Mouse (Mus musculus): Measurements from ENCODE around the gene Pnkp. TPM values are rescaled to one million over a fixed set of nuclear protein-coding genes. Genes with fewer than 3 reads are reported as not detected.

Gene Pnkp
- total and polyA plus RNA-seq, 3 experiments = 14.8 to 41.6 (median 22.2) TPM

- no peak overlapping the region for H3K4me3 ChIP-seq (replicated peaks in 1 of 3; ENCODE audit: low read depth in 2 of 3, low read length in 2 of 3, poor library complexity in 1 of 3)
- TF ChIP-seq JUN (IDR thresholded peaks at IDR 0.05; ENCODE audit: insufficient read depth, low read depth, low read length) (no peak), ZMIZ1 (IDR thresholded peaks at IDR 0.05; ENCODE audit: low read depth, low read length) (no peak), SIN3A (IDR thresholded peaks at IDR 0.05; ENCODE audit: low read length) (no peak), MYC (IDR thresholded peaks at IDR 0.05; ENCODE audit: low read depth, low read length) (no peak), CTCF (conservative IDR thresholded peaks at IDR 0.05 in 1 of 2, IDR thresholded peaks at IDR 0.05 in 1 of 2; ENCODE audit: low read depth in 2 of 2, low read length in 2 of 2) (no peak), ZC3H11A (IDR thresholded peaks at IDR 0.05; ENCODE audit: low read depth, low read length) (no peak), JUND (conservative IDR thresholded peaks at IDR 0.05; ENCODE audit: low read depth, low read length) (no peak), NRF1 (IDR thresholded peaks at IDR 0.05; ENCODE audit: low read depth, low read length) (no peak), TCF12 (IDR thresholded peaks at IDR 0.05; ENCODE audit: low read depth, low read length) (no peak), EP300 (IDR thresholded peaks at IDR 0.05; ENCODE audit: low read length) (no peak), POLR2AphosphoS2 (IDR thresholded peaks at IDR 0.05; ENCODE audit: low read depth, low read length) (no peak), MEF2A (IDR thresholded peaks at IDR 0.05; ENCODE audit: borderline replicate concordance, low read depth, low read length) (no peak), GABPA (IDR thresholded peaks at IDR 0.05; ENCODE audit: insufficient replicate concordance, low read depth, low read length) (no peak), MAFK (IDR thresholded peaks at IDR 0.05; ENCODE audit: insufficient replicate concordance, low read length) (no peak), USF2 (conservative IDR thresholded peaks at IDR 0.05; ENCODE audit: low read depth, low read length) (no peak)
- no peak overlapping the region for H3K27ac ChIP-seq (ENCODE audit: insufficient read depth, low read depth)
- H3K79me2 ChIP-seq (replicated peaks; ENCODE audit: control insufficient read depth, extremely low read depth, insufficient read depth, poor library complexity, severe bottlenecking) = peaks cover 7% of the 10 kb centered on the region
- in situ Hi-C loops (cut with MboI; ENCODE audit: low pct_ligation_motif_present, low pct_unique_long_range_greater_than_20kb, low sequenced_read_pairs) = no loop called here
- dilution Hi-C loops (cut with MboI; ENCODE audit: extremely low pct_ligation_motif_present, extremely low pct_unique_long_range_greater_than_20kb, low sequenced_read_pairs) = no loop called here
- H3K9ac ChIP-seq (ENCODE audit: insufficient read depth, low read depth) = no peak overlapping the region
- peaks cover 69 to 73% of the 10 kb centered on the region in 2 experiments for H3K36me3 ChIP-seq (replicated peaks in 1 of 2; ENCODE audit: control insufficient read depth in 1 of 2, insufficient read depth in 1 of 2, low read length in 1 of 2)
- peaks cover 8% of the 10 kb centered on the region for H3K9me3 ChIP-seq (replicated peaks; ENCODE audit: low read length)
- peaks cover 24 to 55% of the 10 kb centered on the region in 2 experiments for H3K4me1 ChIP-seq (ENCODE audit: control insufficient read depth in 1 of 2, insufficient read depth in 2 of 2)
- no peak for DNase-seq (ENCODE audit: extremely low read depth)
- no peak overlapping the region for H3K4me2 ChIP-seq (ENCODE audit: insufficient read depth, low read depth, poor library complexity, severe bottlenecking)
- no peaks in the 10 kb centered on the region for H3K27me3 ChIP-seq (replicated peaks)
Observed at GRCm38 (mm10) chr7:44845006-44845405, 11.9 kb upstream of the Pnkp start.

GRCm38 (mm10) chr7:44846804-44847203, 10.1 kb upstream of the Pnkp start:
- peaks cover 51 to 65% of the 10 kb centered on the region in 2 experiments for H3K36me3 ChIP-seq (replicated peaks in 1 of 2; ENCODE audit: control insufficient read depth in 1 of 2, insufficient read depth in 1 of 2, low read length in 1 of 2)
- no peak overlapping the region for H3K4me2 ChIP-seq (ENCODE audit: insufficient read depth, low read depth, poor library complexity, severe bottlenecking)
- TF ChIP-seq TCF12 (IDR thresholded peaks at IDR 0.05; ENCODE audit: low read depth, low read length) (no peak), ELF1 (IDR thresholded peaks at IDR 0.05; ENCODE audit: low read depth, low read length) (no peak), RCOR1 (conservative IDR thresholded peaks at IDR 0.05; ENCODE audit: low read depth, low read length) (no peak), CHD1 (IDR thresholded peaks at IDR 0.05; ENCODE audit: low read depth, low read length) (no peak), SMC3 (IDR thresholded peaks at IDR 0.05; ENCODE audit: low read depth, low read length) (no peak), TBP (conservative IDR thresholded peaks at IDR 0.05; ENCODE audit: low read depth, low read length) (no peak), ZMIZ1 (IDR thresholded peaks at IDR 0.05; ENCODE audit: low read depth, low read length) (no peak), PAX5 (IDR thresholded peaks at IDR 0.05; ENCODE audit: low read length) (no peak), IRF4 (IDR thresholded peaks at IDR 0.05; ENCODE audit: low read depth, low read length) (no peak)
- no peaks in the 10 kb centered on the region for H3K27me3 ChIP-seq (replicated peaks)
- H3K9me3 ChIP-seq (replicated peaks; ENCODE audit: low read length) = no peaks in the 10 kb centered on the region
- no peak overlapping the region for H3K4me3 ChIP-seq (replicated peaks in 1 of 3; ENCODE audit: low read depth in 2 of 3, low read length in 2 of 3, poor library complexity in 1 of 3)
- no peak for DNase-seq (ENCODE audit: extremely low read depth)
- peaks cover 23 to 49% of the 10 kb centered on the region in 2 experiments for H3K4me1 ChIP-seq (ENCODE audit: control insufficient read depth in 1 of 2, insufficient read depth in 2 of 2)
- peaks cover 18% of the 10 kb centered on the region for H3K79me2 ChIP-seq (replicated peaks; ENCODE audit: control insufficient read depth, extremely low read depth, insufficient read depth, poor library complexity, severe bottlenecking)
- no peak overlapping the region for H3K9ac ChIP-seq (ENCODE audit: insufficient read depth, low read depth)
- in situ Hi-C loops (cut with MboI; ENCODE audit: low pct_ligation_motif_present, low pct_unique_long_range_greater_than_20kb, low sequenced_read_pairs) = no loop called here
- dilution Hi-C loops (cut with MboI; ENCODE audit: extremely low pct_ligation_motif_present, extremely low pct_unique_long_range_greater_than_20kb, low sequenced_read_pairs) = no loop called here
- H3K27ac ChIP-seq (ENCODE audit: insufficient read depth, low read depth) = no peak overlapping the region
